Mouse (Mus musculus) gastrocnemius, adult 2 months (tissue): Measurements from ENCODE around the gene Wdr45b. TPM values are rescaled to one million over a fixed set of nuclear protein-coding genes. Genes with fewer than 3 reads are reported as not detected.
"Not testable (repeated sequence)": the region's sequence is repeated elsewhere in the genome, so short reads cannot be mapped to it uniquely, and the experiment has no call there.

ENCODE experiments used
- DNase-seq: peaks from one replicate; pipeline ENCODE4 v3.0.0; 2022
- H3K27ac ChIP-seq: fragments of 200-600 bp; 2 replicates; pipeline ENCODE4 v1.8.1; 2022; ENCODE audit warnings: mild to moderate bottlenecking
- H3K4me3 ChIP-seq: fragments of 200-600 bp; 2 replicates; pipeline ENCODE4 v1.8.1; 2022; ENCODE audit warnings: mild to moderate bottlenecking, moderate library complexity
- CTCF ChIP-seq: fragments of 200-600 bp; IDR thresholded peaks from 2 replicates; pipeline ENCODE4 v1.8.1; 2022; ENCODE audit warnings: antibody characterized with exemption, mild to moderate bottlenecking, moderate library complexity
- intact Hi-C: fragments of 180-260 bp; cut with DNase I; formaldehyde crosslinking; loops from one replicate; pipeline ENCODE4 v1.15.1; 2025
- total RNA-seq, 2 experiments: library from RNA; stranded (reverse); gene quantifications; 2 replicates each; pipeline ENCODE4 v1.2.3; 2021

The Wdr45b gene
- total RNA-seq, 2 experiments from 2014 or later: 21.1 to 21.6 TPM

GRCm38 (mm10) chr11:121362212-121362611 lies 8.0 kb upstream of the Wdr45b start:
- Histone ChIP-seq H3K4me3 (no peak overlapping the region), H3K27ac (no peak overlapping the region)
- TF ChIP-seq CTCF: peak; percentile 72
- intact Hi-C loops: no loop called here
- DNase-seq: peak; percentile 72

- intact Hi-C loops: loop anchor here (5.0 kb wide), 2 partner anchors 96 to 116 kb away; partner anchors contain the start of genes Foxk2 and Narf
Measured at GRCm38 (mm10) chr11:121353326-121354090, 737 bp downstream of the Wdr45b start.

GRCm38 (mm10) chr11:121348727-121349126 lies 5.5 kb downstream of the Wdr45b start:
- DNase-seq, H3K27ac ChIP-seq, H3K4me3 ChIP-seq, intact Hi-C loops: not testable (repeated sequence)
- peak; percentile 21; the same call in 1 of the 2 replicates for TF ChIP-seq CTCF

More at GRCm38 (mm10) chr11:121353326-121354090, 737 bp downstream of the Wdr45b start:
- Histone ChIP-seq H3K27ac (peak overlapping the region; percentile 97), H3K4me3 (peak overlapping the region; percentile 92)
- peak; percentile 58 for DNase-seq
- TF ChIP-seq CTCF: peak; percentile 32; the same call in 1 of the 2 replicates

DNA sequence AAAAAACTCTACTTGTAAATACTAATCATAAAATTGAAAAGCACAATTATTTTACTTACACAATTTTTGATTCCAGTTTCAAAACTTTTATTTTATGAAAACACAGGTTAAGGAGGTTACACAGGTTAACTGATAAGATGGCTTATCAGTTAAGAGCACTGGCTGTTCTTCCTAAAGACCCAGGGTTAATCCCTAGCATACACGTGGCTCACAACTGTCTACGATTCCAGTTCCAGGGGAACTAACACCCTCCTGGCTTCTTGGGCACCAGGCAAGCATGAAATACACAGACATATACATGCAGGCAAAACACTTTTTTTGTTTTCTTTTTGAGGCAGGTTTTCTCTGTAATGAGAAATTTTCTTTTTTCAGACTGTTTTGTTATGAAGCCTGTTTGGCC lies 6.1 kb downstream of the Wdr45b start:
- peak overlapping the region; percentile 82; the same call in 1 of the 2 replicates for H3K27ac ChIP-seq
- TF ChIP-seq CTCF: no peak
- no peak overlapping the region for H3K4me3 ChIP-seq
- intact Hi-C loops: no loop called here
- DNase-seq: no peak

- peak overlapping the region; percentile 82 for H3K27ac ChIP-seq
- peak overlapping the region; percentile 9; the same call in 1 of the 2 replicates for H3K4me3 ChIP-seq
- intact Hi-C loops: no loop called here
- no peak for TF ChIP-seq CTCF
- DNase-seq: peak; percentile 76
Measured at GRCm38 (mm10) chr11:121347036-121347435, 7.2 kb downstream of the Wdr45b start.

GRCm38 (mm10) chr11:121342423-121342822 lies 11.8 kb downstream of the Wdr45b start:
- peak overlapping the region; percentile 80; the same call in 1 of the 2 replicates for H3K27ac ChIP-seq
- H3K4me3 ChIP-seq, intact Hi-C loops, DNase-seq: not testable (repeated sequence)

GRCm38 (mm10) chr11:121340287-121340686 lies 14.0 kb downstream of the Wdr45b start:
- no peak overlapping the region for H3K4me3 ChIP-seq
- intact Hi-C loops: no loop called here
- H3K27ac ChIP-seq: no peak overlapping the region
- DNase-seq: no peak
- TF ChIP-seq CTCF: no peak

DNA sequence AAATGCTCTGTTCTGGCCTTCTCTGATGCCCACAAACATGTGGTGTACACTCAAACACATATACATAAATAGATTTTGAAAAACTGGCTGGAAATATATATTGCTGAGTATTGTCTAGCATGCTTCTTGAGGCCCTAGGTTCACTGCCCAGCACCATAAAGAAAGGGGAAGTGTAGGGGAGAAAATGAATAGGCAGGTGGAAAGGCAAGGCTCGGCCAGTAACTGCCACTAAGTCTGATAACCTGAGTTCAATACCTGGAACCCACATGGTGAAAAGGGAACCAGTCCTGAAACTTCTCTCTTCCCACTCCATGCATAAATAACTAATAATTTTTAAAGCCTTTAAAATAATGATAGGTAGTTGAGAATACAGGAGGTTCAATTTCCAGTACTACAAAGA lies 14.6 kb downstream of the Wdr45b start:
- no peak overlapping the region for H3K4me3 ChIP-seq

GRCm38 (mm10) chr11:121331641-121332040 lies 22.6 kb downstream of the Wdr45b start:
- no peak for DNase-seq
- TF ChIP-seq CTCF: no peak
- Histone ChIP-seq H3K27ac (no peak overlapping the region), H3K4me3 (no peak overlapping the region)
- intact Hi-C loops: loop anchor here (5.0 kb wide), 1 partner anchor 39 kb away; no protein-coding TSS in a partner anchor

More for the DNA sequence above, 14.6 kb downstream of the Wdr45b start:
- intact Hi-C loops: no loop called here
- TF ChIP-seq CTCF: no peak
- no peak for DNase-seq
- H3K27ac ChIP-seq: no peak overlapping the region

GRCm38 (mm10) chr11:121328619-121329018 lies 25.6 kb downstream of the Wdr45b start:
- Histone ChIP-seq H3K27ac (no peak overlapping the region), H3K4me3 (no peak overlapping the region)
- no peak for DNase-seq
- no peak for TF ChIP-seq CTCF
- intact Hi-C loops: no loop called here

- Histone ChIP-seq H3K27ac (no peak overlapping the region), H3K4me3 (no peak overlapping the region)
- intact Hi-C loops: no loop called here
- TF ChIP-seq CTCF: no peak
- DNase-seq: no peak
Measured at GRCm38 (mm10) chr11:121328206-121328605, 26.0 kb downstream of the Wdr45b start.

DNA sequence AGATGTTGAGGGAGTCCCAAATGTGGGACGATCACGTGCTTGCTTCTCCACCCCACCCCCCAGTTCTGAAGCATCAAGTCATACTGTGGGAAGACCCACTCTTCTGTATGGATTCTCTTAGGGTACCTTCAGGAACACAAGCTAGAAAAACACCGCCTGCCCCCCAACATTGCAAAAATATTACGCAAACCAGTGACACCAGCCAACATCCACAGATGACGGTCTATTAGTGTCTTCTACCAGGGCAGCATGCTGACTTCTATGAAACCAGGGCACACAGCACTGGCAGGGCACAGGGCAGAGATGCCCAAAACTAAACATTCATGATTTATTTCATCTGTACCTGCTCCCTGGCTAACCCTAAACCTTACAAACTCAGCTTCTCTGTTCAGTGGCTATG lies 27.6 kb downstream of the Wdr45b start:
- no peak overlapping the region for H3K4me3 ChIP-seq
- intact Hi-C loops: no loop called here
- H3K27ac ChIP-seq: peak overlapping the region; percentile 64
- TF ChIP-seq CTCF: no peak
- no peak for DNase-seq

GRCm38 (mm10) chr11:121326034-121326433 lies 28.2 kb downstream of the Wdr45b start:
- DNase-seq: peak; percentile 26
- no peak overlapping the region for H3K4me3 ChIP-seq
- no peak for TF ChIP-seq CTCF
- intact Hi-C loops: no loop called here
- H3K27ac ChIP-seq: peak overlapping the region; percentile 64

DNA sequence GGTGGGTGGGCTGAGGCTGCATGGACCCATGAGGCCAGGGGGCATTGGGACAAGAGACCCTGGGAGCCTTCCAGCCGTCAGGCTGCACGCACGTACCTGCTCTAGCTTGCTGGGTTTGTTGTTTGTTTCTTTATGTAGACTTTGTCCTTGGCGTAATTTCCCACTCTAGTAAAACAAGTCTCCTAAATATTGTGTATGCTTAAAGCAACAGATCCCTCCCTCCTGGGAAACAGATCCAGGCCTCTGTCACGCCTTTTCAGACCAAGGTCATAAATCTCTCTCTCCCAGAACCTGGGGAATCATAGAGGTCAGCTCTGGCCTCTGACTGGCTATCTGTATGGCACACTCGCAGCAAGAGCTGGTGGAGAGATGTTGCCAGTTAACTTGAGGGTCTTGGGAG lies 46.5 kb downstream of the Wdr45b start:
- H3K27ac ChIP-seq, intact Hi-C loops, H3K4me3 ChIP-seq, DNase-seq: not testable (repeated sequence)
